In genomic region chr10:78159252-78159878, GRCm38 (mm10) we compare ENCODE assay signal across 7 mouse cellular contexts. TPM values are rescaled to one million over a fixed set of nuclear protein-coding genes. Genes with fewer than 3 reads are reported as not detected.
A peak's percentile ranks its signal among the peaks of the same experiment; 100 is the strongest.
DNase-seq lines count a peak whose midpoint lies in the region; ATAC-seq and TF ChIP-seq lines count a peak whose summit lies in the region.

No protein-coding gene starts in this region.

- no peak overlapping the region; the same call in 1 of the 2 replicates for H3K9ac ChIP-seq in ES-E14 (ENCODE audit: insufficient read depth, low read depth, low read length, poor library complexity, severe bottlenecking)

- no peak overlapping the region for H3K27ac ChIP-seq in ES-E14 (ENCODE audit: insufficient read depth, low read depth, low read length, poor library complexity, severe bottlenecking)
- 0 out of 2 replicates have a peak overlapping the region, but pooled peaks have one; percentile 4 for H3K27ac ChIP-seq in hindbrain, embryonic 10.5 days

- H3K4me3 ChIP-seq in ES-E14 (ENCODE audit: insufficient read depth in 1 of 2, low read depth in 1 of 2, low read length in 2 of 2, poor library complexity in 1 of 2, severe bottlenecking in 1 of 2), result 0 out of 4 replicates have a peak overlapping the region, but pooled peaks of 1 of the 2 experiments have one; percentile 14
- H3K4me3 ChIP-seq in hindbrain, embryonic 10.5 days, result peak overlapping the region; percentile 24

- peaks cover 0 to 2% of the 10 kb centered on the region in 2 experiments; a peak in 2 of 4 replicates for H3K4me1 ChIP-seq in ES-E14 (ENCODE audit: control insufficient read depth in 2 of 2, insufficient read depth in 2 of 2, low read length in 2 of 2, poor library complexity in 1 of 2)
- H3K4me1 ChIP-seq in hindbrain, embryonic 10.5 days (replicated peaks), result peaks cover 9% of the 10 kb centered on the region

- in situ Hi-C loops in ES-E14 (cut with MboI; ENCODE audit: low sequenced_read_pairs in 2 of 2, unreplicated experiment in 2 of 2), result no loop called here

- DNase-seq in ES-E14 (ENCODE audit: low read depth, low spot score), result peak; percentile 33
- peak; percentile 78 for DNase-seq in adrenal gland, postnatal 14 days
- peak; percentile 28 for DNase-seq in hindbrain, embryonic 10.5 days (ENCODE audit: low spot score)
- peak; percentile 45 for DNase-seq in layer of hippocampus, adult 9-10 months (ENCODE audit: low spot score)
- DNase-seq in lung, postnatal 4 days, result peak; percentile 76 to 78
- peak; percentile 72 to 84 for DNase-seq in spleen, adult 18-20 months

- H3K9me3 ChIP-seq in ES-E14 (ENCODE audit: control insufficient read depth, insufficient read depth, low read depth, low read length), result no peaks in the 10 kb centered on the region
- no peaks in the 10 kb centered on the region for H3K9me3 ChIP-seq in hindbrain, embryonic 10.5 days

- H3K27me3 ChIP-seq in hindbrain, embryonic 10.5 days (ENCODE audit: insufficient read depth, poor library complexity, severe bottlenecking), result no peaks in the 10 kb centered on the region

- ATAC-seq in erythroblast, adult 5-6 weeks (replicated peaks; ENCODE audit: low FRiP score, poor library complexity, severe bottlenecking), result peak; percentile 69

- whole genome bisulfite sequencing in hindbrain, embryonic 10.5 days, result 15% methylated on average over 17 of the region's 17 CpGs

- peaks cover 6% of the 10 kb centered on the region; the same call in 1 of the 2 replicates for H3K36me3 ChIP-seq in ES-E14 (ENCODE audit: control insufficient read depth, insufficient read depth, low read length, poor library complexity, severe bottlenecking)
- H3K36me3 ChIP-seq in hindbrain, embryonic 10.5 days, result peaks cover 35% of the 10 kb centered on the region

TF ChIP-seq in ES-E14, 5 proteins besides CTCF, POLR2A, EP300 and RAD21:
- no peak for TF ChIP-seq MAFK (IDR thresholded peaks at IDR 0.05; ENCODE audit: insufficient read depth, low read depth, low read length)
- TF ChIP-seq ZC3H11A (IDR thresholded peaks at IDR 0.05; ENCODE audit: borderline replicate concordance, low read depth, low read length), result no peak
- TF ChIP-seq HCFC1 (IDR thresholded peaks at IDR 0.05; ENCODE audit: borderline replicate concordance, insufficient read depth, low read length), result no peak
- no peak for TF ChIP-seq ZNF384 (IDR thresholded peaks at IDR 0.05; ENCODE audit: low read depth, low read length)
- no peak for TF ChIP-seq CHD2 (IDR thresholded peaks at IDR 0.05; ENCODE audit: low read depth, low read length)

RNA-seq across cellular contexts. Expression of gene D10Jhu81e, which starts 10.2 kb away (rescaled TPM):
- 31.6 and 40.2 TPM in 2 replicates for total RNA-seq in ES-E14 (2012; rRNA removed)
- total RNA-seq in adrenal gland, postnatal 14 days (2021), result 249 and 251 TPM in 2 replicates
- 13.6 and 14.6 TPM in 2 replicates for total RNA-seq in erythroblast, adult 5-6 weeks (2015; ENCODE audit: low replicate concordance)
- 11.8 and 18.5 TPM in 2 replicates for total RNA-seq in erythroblast, adult 5-6 weeks (2017; ENCODE audit: low replicate concordance)
- polyA plus RNA-seq in hindbrain, embryonic 10.5 days (2016; fragmentation: Nextera tagmentation; extraction: Ambion mirVana), result 17.1 and 28.7 TPM in 2 replicates

RNA-seq across cellular contexts. Expression of gene Pwp2, which starts 25.6 kb away (rescaled TPM):
- 60.9 and 67.4 TPM in 2 replicates for total RNA-seq in ES-E14 (2012; rRNA removed)
- 16.5 and 17.9 TPM in 2 replicates for total RNA-seq in adrenal gland, postnatal 14 days (2021)
- 0.19 TPM in 1 of 2 replicates, not detected in the other for total RNA-seq in erythroblast, adult 5-6 weeks (2015; ENCODE audit: low replicate concordance)
- 5.5 and 5.9 TPM in 2 replicates for total RNA-seq in erythroblast, adult 5-6 weeks (2017; ENCODE audit: low replicate concordance)
- polyA plus RNA-seq in hindbrain, embryonic 10.5 days (2016; fragmentation: Nextera tagmentation; extraction: Ambion mirVana), result 23.3 and 27.0 TPM in 2 replicates

Comparison
In these comparisons a context has a peak if more than half of its experiments do, and no peak if none do; other contexts are left out.
1. DNase-seq: peak in every context shown above with its lines; median percentile 78 in adrenal gland, postnatal 14 days; 78 in spleen, adult 18-20 months; 77 in lung, postnatal 4 days; 45 in layer of hippocampus, adult 9-10 months; 33 in ES-E14; 28 in hindbrain, embryonic 10.5 days.